Mouse (Mus musculus) megakaryocyte, embryonic 14.5 days (primary cell): ENCODE results near the gene Rnf207.

Experiments used
- FLI1 ChIP-seq: IDR thresholded peaks from 2 replicates; pipeline ENCODE4 v1.6.1; 2012; ENCODE audit warnings: low read length, inconsistent platforms, mixed read lengths
- GATA1 ChIP-seq: IDR thresholded peaks from 3 replicates; pipeline ENCODE4 v1.6.1; 2012; ENCODE audit warnings: mixed read lengths, low read length, inconsistent platforms, borderline replicate concordance

DNA sequence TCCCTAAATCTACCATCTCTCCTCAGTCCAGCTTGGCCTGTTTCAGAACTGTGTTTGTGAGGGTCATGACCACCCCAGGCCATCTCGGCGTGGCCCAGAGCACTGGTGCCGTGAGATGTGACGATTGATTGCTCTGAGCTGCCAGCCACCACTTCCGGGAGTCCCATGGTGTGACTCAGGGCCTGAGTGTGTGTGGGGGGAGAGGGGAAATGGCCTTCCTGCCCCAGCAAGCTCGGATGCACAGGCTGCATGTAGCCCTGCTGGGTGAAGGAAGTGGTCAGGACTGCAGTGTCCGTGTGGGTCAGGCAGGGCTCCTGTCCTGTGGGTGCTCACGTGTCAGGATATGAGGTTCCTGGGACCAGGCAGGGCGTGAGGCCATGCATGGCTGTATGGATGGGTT lies 43.4 kb upstream of the Rnf207 start:
- no peak for TF ChIP-seq FLI1
- no peak for TF ChIP-seq GATA1
